Mouse (Mus musculus) kidney, postnatal 0 days (tissue): ENCODE measurements around the gene Nkpd1. TPM values are rescaled to one million over a fixed set of nuclear protein-coding genes. Genes with fewer than 3 reads are reported as not detected.

Experiments used
- ATAC-seq: fragments of 200-750 bp; cut with Nextera tagmentation; replicated peaks from 2 replicates; pipeline ENCODE4 v1.8.0; 2017; ENCODE audit warnings: low read depth, moderate number of reproducible peaks, moderate TSS enrichment, moderate library complexity; ENCODE audit not compliant: low FRiP score
- DNase-seq: peaks from one replicate; pipeline ENCODE4 v3.0.0-alpha.2; 2016; ENCODE audit warnings: low spot score
- H3K27ac ChIP-seq: fragments of 300-500 bp; sonication (generic); 2 replicates; pipeline ENCODE4 v1.5.1; 2014; ENCODE audit warnings: mild to moderate bottlenecking
- H3K27me3 ChIP-seq: fragments of 300-500 bp; sonication (generic); 2 replicates; pipeline ENCODE4 v1.6.1; 2014; ENCODE audit warnings: low read length, mixed read lengths; ENCODE audit not compliant: insufficient read depth
- H3K36me3 ChIP-seq: fragments of 300-500 bp; sonication (generic); 2 replicates; pipeline ENCODE4 v1.6.1; 2014; ENCODE audit warnings: low read length, mixed read lengths; ENCODE audit not compliant: insufficient read depth
- H3K4me1 ChIP-seq: fragments of 300-500 bp; sonication (generic); replicated peaks from 2 replicates; pipeline ENCODE4 v1.6.1; 2014; ENCODE audit warnings: antibody characterized with exemption, low read length, mixed read lengths; ENCODE audit not compliant: insufficient read depth
- H3K4me2 ChIP-seq: fragments of 300-500 bp; sonication (generic); 2 replicates; pipeline ENCODE4 v1.6.1; 2014; ENCODE audit warnings: mild to moderate bottlenecking, low read length, moderate library complexity, mixed read lengths
- H3K4me3 ChIP-seq: fragments of 300-500 bp; sonication (generic); replicated peaks from 2 replicates; pipeline ENCODE4 v1.5.1; 2014; ENCODE audit warnings: low read depth, low read length
- H3K9ac ChIP-seq: fragments of 300-500 bp; sonication (generic); 2 replicates; pipeline ENCODE4 v1.6.1; 2014; ENCODE audit warnings: low read depth, low read length
- H3K9me3 ChIP-seq: fragments of 300-500 bp; sonication (generic); replicated peaks from 2 replicates; pipeline ENCODE4 v1.6.1; 2016; ENCODE audit warnings: low read length, inconsistent platforms, mixed read lengths
- CTCF ChIP-seq: IDR thresholded peaks from 2 replicates; pipeline ENCODE4 v1.5.1; 2016; ENCODE audit warnings: antibody characterized with exemption, low read depth, mild to moderate bottlenecking, moderate library complexity
- WGBS: fragments of 180-500 bp; shearing (Covaris S2); extraction: QIAGEN DNeasy Blood & Tissue Kit; methylation state at CpG from one replicate; pipeline ENCODE4 v1.1.7; 2014; 5-methylcytosine and 5-hydroxymethylcytosine counted together
- polyA plus RNA-seq: library from polyadenylated mRNA; unstranded; fragments of >200 nt; fragmentation: Nextera tagmentation; extraction: Ambion mirVana; gene quantifications from 2 replicates; pipeline ENCODE4 v1.2.1, GENCODE M21; 2015

Nkpd1 gene
- polyA plus RNA-seq, 1 experiment from 2014 or later: not detected

- Histone ChIP-seq H3K4me2 (peak within 1 kb of the TSS; percentile 65), H3K9ac (peak within 1 kb of the TSS; percentile 94), H3K27me3 (no peaks in the 10 kb centered on the region), H3K9me3 (no peaks in the 10 kb centered on the region), H3K36me3 (0 out of 2 replicates have a peak, but pooled peaks cover 19% of the 10 kb centered on the region), H3K4me3 (peak within 1 kb of the TSS; percentile 80), H3K4me1 (peaks cover 25% of the 10 kb centered on the region), H3K27ac (peak within 1 kb of the TSS; percentile 94)
- TF ChIP-seq CTCF: no peak
- ATAC-seq: no peak
- WGBS: 2% methylated on average over 19 of the region's 19 CpGs
- peak; percentile 80 for DNase-seq
Measured at GRCm38 (mm10) chr7:19562643-19563410, 45.2 kb downstream of the Nkpd1 start, which contains the start of gene Ppp1r37. Gene Ppp1r37 (minus strand): TSS chr7:19563076.

DNA sequence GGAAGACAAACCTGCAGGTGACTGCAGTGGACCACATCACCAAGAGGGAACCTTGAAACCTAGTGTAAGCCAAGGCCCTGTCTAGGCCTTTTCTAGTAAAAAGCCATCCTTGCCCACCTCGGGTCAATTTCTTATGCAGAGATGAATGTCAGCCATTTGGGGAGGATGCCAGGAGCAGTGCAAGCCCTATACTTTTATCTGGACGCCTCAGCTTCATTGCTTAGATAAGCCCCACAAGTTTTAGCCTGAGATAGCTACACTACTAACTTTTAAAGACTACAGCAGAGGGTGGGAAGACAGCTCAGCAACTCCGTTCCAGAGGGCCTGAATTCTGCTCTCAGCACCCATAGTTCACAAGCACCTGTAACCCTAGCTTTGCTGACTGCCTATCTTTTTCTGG, 46.2 kb downstream of the Nkpd1 start:
- 0 out of 2 replicates have a peak, but pooled peaks cover 19% of the 10 kb centered on the region for H3K36me3 ChIP-seq
- no peak for DNase-seq

GRCm38 (mm10) chr7:19564455-19564854, 46.8 kb downstream of the Nkpd1 start:
- no peak overlapping the region for H3K27ac ChIP-seq
- peaks cover 24% of the 10 kb centered on the region; the same call in 1 of the 2 replicates for H3K36me3 ChIP-seq
- DNase-seq (no peak), ATAC-seq (no peak)
- no peak overlapping the region for H3K9ac ChIP-seq
- no peak overlapping the region for H3K4me2 ChIP-seq
- H3K4me1 ChIP-seq: peaks cover 16% of the 10 kb centered on the region
- no peak overlapping the region for H3K4me3 ChIP-seq
- TF ChIP-seq CTCF: peak; percentile 39; the same call in 1 of the 2 replicates
- no peaks in the 10 kb centered on the region for H3K9me3 ChIP-seq
- no peaks in the 10 kb centered on the region for H3K27me3 ChIP-seq
- WGBS: 94% methylated on average over 4 of the region's 4 CpGs

More for the DNA sequence above, 46.2 kb downstream of the Nkpd1 start:
- no peak overlapping the region for H3K27ac ChIP-seq
- H3K4me2 ChIP-seq: no peak overlapping the region
- H3K4me1 ChIP-seq: peaks cover 22% of the 10 kb centered on the region
- H3K9ac ChIP-seq: no peak overlapping the region
- no peaks in the 10 kb centered on the region for H3K27me3 ChIP-seq
- WGBS: 82% methylated on average over 3 of the region's 3 CpGs
- no peaks in the 10 kb centered on the region for H3K9me3 ChIP-seq
- no peak overlapping the region for H3K4me3 ChIP-seq
- no peak for ATAC-seq
- no peak for TF ChIP-seq CTCF

DNA sequence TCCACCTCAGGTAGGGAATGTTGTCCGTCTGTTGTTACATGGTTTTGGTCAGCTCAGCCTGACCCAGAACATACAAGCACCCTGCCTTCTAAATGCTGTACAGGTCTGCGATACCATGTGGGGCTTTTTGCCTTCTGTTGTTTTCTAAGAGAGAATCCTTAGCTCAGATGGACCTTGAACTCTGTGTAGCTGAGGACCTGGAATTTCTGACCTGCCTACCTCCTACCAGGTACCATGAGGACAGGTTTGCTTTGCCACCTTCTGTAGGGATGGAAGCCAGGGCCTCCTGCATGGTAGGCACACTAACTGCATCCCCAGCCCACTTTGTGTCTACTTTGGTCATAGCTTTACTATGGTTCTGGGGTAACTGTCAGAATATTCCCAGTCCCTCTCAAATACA, 48.2 kb downstream of the Nkpd1 start:
- TF ChIP-seq CTCF: no peak
- H3K9me3 ChIP-seq: no peaks in the 10 kb centered on the region
- DNase-seq (no peak), ATAC-seq (no peak)
- no peak overlapping the region for H3K4me2 ChIP-seq
- 87% methylated on average over 2 of the region's 2 CpGs for WGBS
- H3K4me1 ChIP-seq: peaks cover 4% of the 10 kb centered on the region; the same call in 1 of the 2 replicates
- no peak overlapping the region for H3K27ac ChIP-seq
- no peak overlapping the region for H3K9ac ChIP-seq
- no peaks in the 10 kb centered on the region for H3K27me3 ChIP-seq
- peaks cover 32% of the 10 kb centered on the region; the same call in 1 of the 2 replicates for H3K36me3 ChIP-seq
- no peak overlapping the region for H3K4me3 ChIP-seq

DNA sequence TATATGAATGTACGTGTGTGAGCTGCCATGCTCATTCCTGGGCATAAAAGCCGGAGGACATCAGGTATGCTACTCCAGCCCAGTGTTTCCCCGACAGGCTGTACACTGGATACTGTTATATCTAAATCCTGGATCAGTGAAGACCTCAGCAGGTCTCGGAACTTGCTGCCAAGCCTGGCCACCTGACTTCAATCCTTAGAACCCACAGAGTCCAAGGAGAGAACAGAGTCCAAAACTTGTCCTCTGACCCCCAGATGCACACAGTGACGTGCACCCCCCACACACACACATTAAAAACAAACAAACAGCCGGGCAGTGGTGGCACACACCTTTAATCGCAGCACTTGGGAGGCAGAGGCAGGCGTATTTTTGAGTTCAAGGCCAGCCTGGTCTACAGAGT, 49.8 kb downstream of the Nkpd1 start:
- Histone ChIP-seq H3K36me3 (peaks cover 32% of the 10 kb centered on the region; the same call in 1 of the 2 replicates), H3K27me3 (no peaks in the 10 kb centered on the region), H3K4me3 (no peak overlapping the region), H3K27ac (no peak overlapping the region), H3K9me3 (no peaks in the 10 kb centered on the region), H3K4me2 (no peak overlapping the region), H3K9ac (no peak overlapping the region), H3K4me1 (peaks cover 8% of the 10 kb centered on the region)
- 86% methylated on average over 8 of the region's 8 CpGs for WGBS
- no peak for TF ChIP-seq CTCF
- ATAC-seq (peak; percentile 30; the same call in 1 of the 2 replicates), DNase-seq (no peak)

DNA sequence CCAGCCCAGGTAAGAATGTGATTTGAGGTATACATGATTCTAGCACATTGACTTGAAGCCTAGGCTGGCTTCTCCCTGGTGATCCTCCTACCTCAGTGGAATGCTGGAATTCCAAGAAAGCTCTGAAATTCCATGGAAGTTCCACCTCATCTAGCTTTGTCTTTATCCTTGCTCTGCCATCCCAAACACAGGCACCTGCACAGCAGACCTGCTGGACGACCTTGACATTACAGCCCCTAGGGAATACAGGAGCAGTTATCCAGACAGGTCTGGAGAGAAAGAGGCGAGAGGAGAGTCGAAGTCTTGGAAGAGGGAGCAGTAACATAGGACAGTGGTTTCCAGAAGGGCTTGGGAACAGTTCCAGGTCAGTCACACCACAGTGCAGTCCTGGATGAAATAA, 52.0 kb downstream of the Nkpd1 start:
- no peak for DNase-seq
- WGBS: 79% methylated on average over 3 of the region's 3 CpGs
- no peak overlapping the region for H3K4me3 ChIP-seq
- no peaks in the 10 kb centered on the region for H3K27me3 ChIP-seq
- peaks cover 9% of the 10 kb centered on the region for H3K4me1 ChIP-seq
- ATAC-seq: no peak
- no peak overlapping the region for H3K4me2 ChIP-seq
- H3K9me3 ChIP-seq: no peaks in the 10 kb centered on the region
- H3K27ac ChIP-seq: no peak overlapping the region
- peaks cover 27% of the 10 kb centered on the region; the same call in 1 of the 2 replicates for H3K36me3 ChIP-seq
- H3K9ac ChIP-seq: no peak overlapping the region
- TF ChIP-seq CTCF: no peak
